ENCODE assay signal across 33 mouse cellular contexts in genomic region chr16:28625689-28626088, GRCm38 (mm10).
DNase-seq lines count a peak whose midpoint lies in the region; ATAC-seq and TF ChIP-seq lines count a peak whose summit lies in the region.
"Had no signal": no experiment of that assay in that cellular context is flagged by ENCODE, and none has a peak within 500 bp of the region (broad histone marks: within the 10 kb centered on the region; RNA-seq: fewer than 3 reads in every experiment).

No protein-coding gene starts in this region.

- no peak for TF ChIP-seq CTCF in midbrain, postnatal 0 days (IDR thresholded peaks at IDR 0.05)

- no peak overlapping the region; the same call in 1 of the 2 replicates for H3K9ac ChIP-seq in midbrain, postnatal 0 days (replicated peaks; ENCODE audit: low read length, poor library complexity, severe bottlenecking)
- no peak overlapping the region for H3K9ac ChIP-seq in midbrain, embryonic 14.5 days (replicated peaks; ENCODE audit: low read length)
- H3K9ac ChIP-seq in embryonic facial prominence, embryonic 11.5 days (replicated peaks; ENCODE audit: low read length): no peak overlapping the region
- H3K9ac ChIP-seq: hindbrain, embryonic 12.5 days; intestine, embryonic 15.5 days; limb, embryonic 15.5 days; liver, embryonic 14.5 days; neural tube, embryonic 13.5 days; stomach, embryonic 15.5 days had no signal

- peaks cover 5% of the 10 kb centered on the region; the same call in 1 of the 2 replicates for H3K36me3 ChIP-seq in midbrain, postnatal 0 days (ENCODE audit: insufficient read depth, low read length)
- H3K36me3 ChIP-seq in midbrain, embryonic 14.5 days (ENCODE audit: control insufficient read depth, insufficient read depth, low read length): no peaks in the 10 kb centered on the region
- no peaks in the 10 kb centered on the region for H3K36me3 ChIP-seq in embryonic facial prominence, embryonic 11.5 days (replicated peaks; ENCODE audit: control insufficient read depth, insufficient read depth, low read depth, low read length)
- H3K36me3 ChIP-seq: hindbrain, embryonic 12.5 days; intestine, embryonic 15.5 days; limb, embryonic 10.5 days; limb, embryonic 15.5 days; neural tube, embryonic 13.5 days; stomach, embryonic 15.5 days had no signal

- H3K4me2 ChIP-seq in midbrain, postnatal 0 days (ENCODE audit: low read depth, low read length, poor library complexity, severe bottlenecking): no peak overlapping the region
- H3K4me2 ChIP-seq in midbrain, embryonic 14.5 days (ENCODE audit: low read length): no peak overlapping the region
- no peak overlapping the region for H3K4me2 ChIP-seq in embryonic facial prominence, embryonic 11.5 days (ENCODE audit: low read depth, low read length)
- H3K4me2 ChIP-seq: heart, embryonic 11.5 days; hindbrain, embryonic 12.5 days; intestine, embryonic 15.5 days; limb, embryonic 15.5 days; neural tube, embryonic 13.5 days; stomach, embryonic 15.5 days had no signal

- 70% methylated on average over 5 of the region's 5 CpGs for WGBS in midbrain, postnatal 0 days
- 76% methylated on average over 5 of the region's 5 CpGs for WGBS in midbrain, embryonic 14.5 days
- 64% methylated on average over 5 of the region's 5 CpGs for WGBS in embryonic facial prominence, embryonic 11.5 days

- no peaks in the 10 kb centered on the region for H3K27me3 ChIP-seq in midbrain, postnatal 0 days (ENCODE audit: insufficient read depth, low read length)
- no peaks in the 10 kb centered on the region for H3K27me3 ChIP-seq in midbrain, embryonic 14.5 days (ENCODE audit: control insufficient read depth, insufficient read depth, low read length)
- no peaks in the 10 kb centered on the region for H3K27me3 ChIP-seq in embryonic facial prominence, embryonic 11.5 days (ENCODE audit: control insufficient read depth, insufficient read depth, low read length)
- H3K27me3 ChIP-seq: hindbrain, embryonic 12.5 days; intestine, embryonic 15.5 days; limb, embryonic 15.5 days; neural tube, embryonic 13.5 days; stomach, embryonic 15.5 days had no signal

- 0 out of 2 replicates have a peak, but pooled peaks cover 3% of the 10 kb centered on the region for H3K4me1 ChIP-seq in midbrain, postnatal 0 days (ENCODE audit: insufficient read depth, low read length)
- H3K4me1 ChIP-seq in midbrain, embryonic 14.5 days (ENCODE audit: control insufficient read depth, insufficient read depth, low read length): no peaks in the 10 kb centered on the region
- no peaks in the 10 kb centered on the region for H3K4me1 ChIP-seq in embryonic facial prominence, embryonic 11.5 days (ENCODE audit: control insufficient read depth, insufficient read depth, low read length)
- H3K4me1 ChIP-seq: hindbrain, embryonic 12.5 days; intestine, embryonic 15.5 days; limb, embryonic 10.5 days; limb, embryonic 15.5 days; neural tube, embryonic 13.5 days; stomach, embryonic 15.5 days had no signal

- peak; percentile 51 for ATAC-seq in frontal cortex, adult (ENCODE audit: low TSS enrichment)
- ATAC-seq in midbrain, postnatal 0 days (ENCODE audit: low FRiP score): no peak
- ATAC-seq in midbrain, embryonic 14.5 days (ENCODE audit: low FRiP score, low TSS enrichment): no peak
- no peak for ATAC-seq in embryonic facial prominence, embryonic 11.5 days (replicated peaks; ENCODE audit: insufficient number of reproducible peaks, low FRiP score, low TSS enrichment, low read depth)
- no peak for ATAC-seq in megakaryocyte, adult 5-6 weeks (ENCODE audit: poor library complexity, severe bottlenecking)
- ATAC-seq: activated CD4-positive, CD25-positive, alpha-beta regulatory T cell, adult 4 months; forebrain, embryonic 14.5 days; hindbrain, postnatal 0 days; intestine, embryonic 15.5 days had no signal

- DNase-seq in frontal cortex, postnatal 10 days (ENCODE audit: low spot score in 2 of 2): no peak
- no peak for DNase-seq in midbrain, postnatal 0 days (ENCODE audit: low spot score)
- no peak for DNase-seq in midbrain, embryonic 14.5 days
- DNase-seq in embryonic facial prominence, embryonic 11.5 days (ENCODE audit: low spot score): peak; percentile 25
- peak; percentile 4 for DNase-seq in mesoderm, embryonic 11.5 days (ENCODE audit: low read depth, low spot score)
- DNase-seq in cerebellum, adult 9-11 months: no peak
- DNase-seq: adrenal gland, adult 2 months; adrenal gland, postnatal 36 days; cerebellum, adult 8-10 months; gastrocnemius, adult 2 months; gastrocnemius, postnatal 36 days; heart, adult 18-20 months; heart, postnatal 36 days; kidney, adult 2 months; kidney, postnatal 4 days; lung, adult 2 months; lung, postnatal 36 days; right cerebral cortex, postnatal 25 days; thymus, postnatal 14 days had no signal

- H3K4me3 ChIP-seq in midbrain, postnatal 0 days (ENCODE audit: low read depth, low read length): no peak overlapping the region
- H3K4me3 ChIP-seq in midbrain, embryonic 14.5 days (replicated peaks; ENCODE audit: low read depth, low read length): no peak overlapping the region
- no peak overlapping the region for H3K4me3 ChIP-seq in embryonic facial prominence, embryonic 11.5 days (ENCODE audit: low read depth, low read length)
- H3K4me3 ChIP-seq: gastrocnemius, adult 2 months; hindbrain, embryonic 12.5 days; intestine, embryonic 15.5 days; limb, embryonic 10.5 days; limb, embryonic 15.5 days; neural tube, embryonic 13.5 days; stomach, embryonic 15.5 days had no signal

- H3K9me3 ChIP-seq in midbrain, postnatal 0 days (ENCODE audit: low read length): no peaks in the 10 kb centered on the region
- H3K9me3 ChIP-seq in midbrain, embryonic 14.5 days (ENCODE audit: control insufficient read depth, low read length): no peaks in the 10 kb centered on the region
- no peaks in the 10 kb centered on the region for H3K9me3 ChIP-seq in embryonic facial prominence, embryonic 11.5 days (replicated peaks; ENCODE audit: control insufficient read depth, low read length)
- H3K9me3 ChIP-seq: hindbrain, embryonic 12.5 days; intestine, embryonic 15.5 days; limb, embryonic 10.5 days; limb, embryonic 15.5 days; stomach, embryonic 15.5 days had no signal

- H3K27ac ChIP-seq in midbrain, postnatal 0 days (ENCODE audit: low read depth, low read length): 0 out of 2 replicates have a peak overlapping the region, but pooled peaks have one; percentile 38
- H3K27ac ChIP-seq in midbrain, embryonic 14.5 days (replicated peaks; ENCODE audit: low read depth, low read length): no peak overlapping the region
- H3K27ac ChIP-seq in embryonic facial prominence, embryonic 11.5 days (replicated peaks; ENCODE audit: low read depth, low read length): no peak overlapping the region
- H3K27ac ChIP-seq: gastrocnemius, adult 2 months; hindbrain, embryonic 12.5 days; hindbrain, postnatal 0 days; intestine, embryonic 15.5 days; kidney, postnatal 0 days; limb, embryonic 10.5 days; limb, embryonic 15.5 days; liver, embryonic 14.5 days; neural tube, embryonic 13.5 days; stomach, embryonic 15.5 days had no signal

Comparison
In these comparisons a context has a peak if more than half of its experiments do, and no peak if none do; other contexts are left out.
1. DNase-seq: peak in embryonic facial prominence, embryonic 11.5 days (single experiment) and mesoderm, embryonic 11.5 days (single experiment); none in frontal cortex, postnatal 10 days (0 of 2), midbrain, postnatal 0 days (single experiment), midbrain, embryonic 14.5 days (single experiment) and cerebellum, adult 9-11 months (single experiment).